Mouse (Mus musculus): ENCODE results near the gene Pik3ip1. TPM values are rescaled to one million over a fixed set of nuclear protein-coding genes. Genes with fewer than 3 reads are reported as not detected.

Gene Pik3ip1
- polyA plus RNA-seq, 2 experiments = 13.2 to 13.6 TPM

DNA sequence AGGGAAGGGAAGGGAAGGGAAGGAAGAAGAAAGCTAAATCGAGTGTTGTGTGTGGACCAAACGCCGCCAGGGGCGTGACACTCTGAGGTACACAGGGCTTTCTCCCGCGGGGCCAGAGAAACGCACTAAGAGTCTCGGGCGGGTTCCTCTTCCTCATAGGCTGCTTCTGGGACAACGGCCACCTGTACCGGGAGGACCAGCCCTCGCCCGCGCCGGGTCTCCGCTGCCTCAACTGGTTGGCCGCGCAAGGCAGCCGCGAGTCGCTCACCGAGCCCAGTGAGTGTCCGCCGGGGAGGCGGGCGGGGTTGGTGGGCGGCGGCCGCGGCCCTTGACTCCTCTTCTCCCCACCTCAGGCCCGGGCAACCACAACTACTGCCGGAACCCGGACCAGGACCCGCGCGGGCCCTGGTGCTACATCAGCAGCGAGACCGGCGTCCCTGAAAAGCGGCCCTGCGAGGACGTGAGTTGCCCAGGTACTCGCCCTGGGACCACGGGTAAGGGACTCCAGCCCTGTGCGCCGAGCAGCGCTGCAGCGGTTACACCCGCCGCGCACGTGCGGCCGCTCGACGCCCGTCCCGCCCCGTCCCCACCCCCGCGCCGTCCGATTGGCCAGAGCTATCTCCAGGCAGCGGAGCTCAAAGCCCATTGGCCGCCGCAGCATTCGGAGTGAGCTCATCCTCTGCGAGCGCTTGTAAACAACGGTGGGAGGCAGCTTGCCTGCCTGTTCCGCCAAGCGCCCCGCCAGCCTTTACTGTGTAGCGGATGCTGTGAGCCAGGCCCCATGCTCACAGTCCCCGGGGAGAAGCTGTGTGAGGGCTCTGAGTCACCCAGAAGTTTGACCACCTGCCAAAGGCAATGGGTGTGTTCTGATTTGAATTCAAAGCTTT, 1.8 kb downstream of the Pik3ip1 start:
- Histone ChIP-seq H3K4me2 (replicated peaks; ENCODE audit: low read depth, low read length, severe bottlenecking) (peak overlapping the region; percentile 100), H3K9me3 (ENCODE audit: control insufficient read depth, low read length) (no peaks in the 10 kb centered on the region), H3K27me3 (ENCODE audit: control insufficient read depth, insufficient read depth, low read length) (no peaks in the 10 kb centered on the region), H3K27ac (replicated peaks; ENCODE audit: low read depth, low read length) (no peak overlapping the region; the same call in 1 of the 2 replicates), H3K9ac (ENCODE audit: low read depth, low read length, severe bottlenecking) (peak overlapping the region; percentile 58), H3K36me3 (ENCODE audit: control insufficient read depth, insufficient read depth, low read length) (peaks cover 4% of the 10 kb centered on the region; the same call in 1 of the 2 replicates), H3K4me1 (ENCODE audit: control insufficient read depth, insufficient read depth, low read length) (peaks cover 21% of the 10 kb centered on the region), H3K4me3 (replicated peaks; ENCODE audit: low read length) (peak overlapping the region; percentile 52)
- DNase-seq (ENCODE audit: low spot score) = peak; percentile 90
- no peak for TF ChIP-seq POLR2A (IDR thresholded peaks at IDR 0.05; ENCODE audit: borderline replicate concordance, extremely low read depth, insufficient read depth, insufficient read length)
- WGBS = under 1% methylated on average over 60 of the region's 75 CpGs
- ATAC-seq (ENCODE audit: low FRiP score, low read depth) = peak; percentile 95

DNA sequence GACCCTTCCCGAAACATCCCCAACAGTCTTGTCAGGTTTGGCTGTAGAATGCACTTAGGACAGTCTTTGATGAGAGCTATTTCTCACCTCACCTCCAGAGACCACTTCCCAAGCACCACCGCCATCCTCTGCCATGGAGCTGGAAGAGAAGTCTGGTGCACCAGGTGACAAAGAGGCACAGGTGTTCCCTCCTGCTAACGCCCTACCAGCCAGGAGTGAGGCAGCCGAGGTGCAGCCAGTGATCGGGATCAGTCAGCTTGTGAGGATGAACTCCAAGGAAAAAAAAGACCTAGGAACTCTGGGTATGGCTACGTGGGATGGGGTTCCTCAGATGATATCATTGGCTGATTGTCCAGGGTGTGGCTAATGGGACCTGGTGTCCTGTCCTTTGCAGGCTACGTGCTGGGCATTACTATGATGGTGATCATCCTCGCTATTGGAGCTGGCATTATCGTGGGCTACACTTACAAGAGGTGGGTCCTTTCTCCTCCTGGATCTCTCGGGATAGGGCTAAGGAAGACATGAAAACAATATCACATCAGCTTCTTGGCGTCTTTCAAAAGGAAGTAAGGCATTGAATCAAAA, 3.0 kb downstream of the Pik3ip1 start:
- ATAC-seq (ENCODE audit: low FRiP score, low read depth) (no peak), DNase-seq (ENCODE audit: low spot score) (no peak)
- no peak for TF ChIP-seq POLR2A (IDR thresholded peaks at IDR 0.05; ENCODE audit: borderline replicate concordance, extremely low read depth, insufficient read depth, insufficient read length)
- H3K4me1 ChIP-seq (ENCODE audit: control insufficient read depth, insufficient read depth, low read length) = peaks cover 26% of the 10 kb centered on the region
- H3K27ac ChIP-seq (replicated peaks; ENCODE audit: low read depth, low read length) = no peak overlapping the region
- H3K9ac ChIP-seq (ENCODE audit: low read depth, low read length, severe bottlenecking) = no peak overlapping the region
- no peaks in the 10 kb centered on the region for H3K27me3 ChIP-seq (ENCODE audit: control insufficient read depth, insufficient read depth, low read length)
- H3K9me3 ChIP-seq (ENCODE audit: control insufficient read depth, low read length) = no peaks in the 10 kb centered on the region
- no peak overlapping the region for H3K4me2 ChIP-seq (replicated peaks; ENCODE audit: low read depth, low read length, severe bottlenecking)
- no peak overlapping the region for H3K4me3 ChIP-seq (replicated peaks; ENCODE audit: low read length)
- 86% methylated on average over 11 of the region's 11 CpGs for WGBS
- H3K36me3 ChIP-seq (ENCODE audit: control insufficient read depth, insufficient read depth, low read length) = peaks cover 4% of the 10 kb centered on the region; the same call in 1 of the 2 replicates

DNA sequence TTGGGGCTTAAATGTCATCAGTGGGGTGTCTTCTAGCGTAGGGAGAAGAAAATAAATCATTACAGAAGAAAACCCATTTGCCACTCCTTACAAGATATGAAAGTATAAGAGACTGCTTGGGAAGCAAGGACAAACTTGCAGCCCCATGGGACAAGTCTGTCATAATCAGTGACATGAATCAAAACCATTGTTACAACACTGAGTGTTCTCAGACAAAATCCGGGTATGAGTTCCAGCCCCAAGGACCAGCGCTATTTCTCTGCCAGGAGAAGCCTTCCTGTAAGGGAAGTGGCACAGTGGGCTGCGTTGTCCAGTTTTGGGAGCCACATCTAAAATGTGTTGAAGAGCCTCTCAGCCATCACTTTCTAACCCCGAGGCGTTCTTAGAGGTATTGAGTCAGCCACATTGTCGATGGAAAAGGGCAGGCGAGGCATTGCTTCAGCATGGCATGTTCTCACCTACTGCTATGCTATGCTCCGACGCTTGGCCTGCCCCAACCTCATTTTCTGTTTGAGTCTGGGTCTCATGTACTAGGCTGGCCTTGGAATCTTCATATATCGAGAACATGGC, 4.0 kb downstream of the Pik3ip1 start:
- ATAC-seq (ENCODE audit: low FRiP score, low read depth) = no peak
- no peak for DNase-seq (ENCODE audit: low spot score)
- Histone ChIP-seq H3K36me3 (ENCODE audit: control insufficient read depth, insufficient read depth, low read length) (peaks cover 4% of the 10 kb centered on the region; the same call in 1 of the 2 replicates), H3K9me3 (ENCODE audit: control insufficient read depth, low read length) (no peaks in the 10 kb centered on the region), H3K27me3 (ENCODE audit: control insufficient read depth, insufficient read depth, low read length) (no peaks in the 10 kb centered on the region), H3K4me3 (replicated peaks; ENCODE audit: low read length) (no peak overlapping the region), H3K9ac (ENCODE audit: low read depth, low read length, severe bottlenecking) (no peak overlapping the region), H3K4me2 (replicated peaks; ENCODE audit: low read depth, low read length, severe bottlenecking) (no peak overlapping the region), H3K4me1 (ENCODE audit: control insufficient read depth, insufficient read depth, low read length) (peaks cover 26% of the 10 kb centered on the region), H3K27ac (replicated peaks; ENCODE audit: low read depth, low read length) (no peak overlapping the region)
- no peak for TF ChIP-seq POLR2A (IDR thresholded peaks at IDR 0.05; ENCODE audit: borderline replicate concordance, extremely low read depth, insufficient read depth, insufficient read length)
- WGBS = 88% methylated on average over 11 of the region's 11 CpGs

DNA sequence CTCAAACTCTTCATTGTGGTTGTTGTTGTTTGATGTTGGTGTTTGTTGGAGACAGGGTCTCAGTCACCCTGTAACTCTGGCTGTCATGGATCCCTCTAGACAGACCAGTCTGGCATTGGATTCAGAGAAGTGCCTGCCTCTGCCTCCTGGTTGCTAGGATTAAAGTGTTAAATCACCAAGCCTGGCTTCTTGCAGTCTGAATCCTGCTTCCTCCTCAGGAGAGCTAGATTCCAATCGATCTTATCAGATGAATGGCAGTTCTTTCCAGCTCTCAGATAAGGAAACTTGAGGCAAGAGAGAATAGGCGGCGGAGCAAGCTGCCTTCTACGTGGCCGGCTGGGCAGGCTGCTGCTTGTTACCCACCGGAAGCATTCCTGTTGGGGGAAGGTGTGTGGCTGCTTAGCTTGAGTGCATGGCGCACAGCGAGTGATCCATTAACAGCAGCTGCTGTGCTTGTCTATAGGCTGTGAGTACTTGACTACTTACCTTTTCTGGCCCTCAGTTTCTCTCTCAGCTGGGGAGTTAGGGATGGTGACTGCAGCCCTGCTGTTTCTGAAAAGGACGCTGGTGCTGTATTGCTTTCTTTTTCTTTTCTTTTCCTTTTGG, 4.6 kb downstream of the Pik3ip1 start:
- no peak overlapping the region for H3K4me2 ChIP-seq (replicated peaks; ENCODE audit: low read depth, low read length, severe bottlenecking)
- H3K9me3 ChIP-seq (ENCODE audit: control insufficient read depth, low read length) = no peaks in the 10 kb centered on the region
- no peak overlapping the region for H3K27ac ChIP-seq (replicated peaks; ENCODE audit: low read depth, low read length)
- no peak for DNase-seq (ENCODE audit: low spot score)
- no peak overlapping the region for H3K4me3 ChIP-seq (replicated peaks; ENCODE audit: low read length)
- ATAC-seq (ENCODE audit: low FRiP score, low read depth) = no peak
- 32% methylated on average over 9 of the region's 9 CpGs for WGBS
- peaks cover 26% of the 10 kb centered on the region for H3K4me1 ChIP-seq (ENCODE audit: control insufficient read depth, insufficient read depth, low read length)
- H3K27me3 ChIP-seq (ENCODE audit: control insufficient read depth, insufficient read depth, low read length) = no peaks in the 10 kb centered on the region
- peaks cover 4% of the 10 kb centered on the region; the same call in 1 of the 2 replicates for H3K36me3 ChIP-seq (ENCODE audit: control insufficient read depth, insufficient read depth, low read length)
- TF ChIP-seq POLR2A (IDR thresholded peaks at IDR 0.05; ENCODE audit: borderline replicate concordance, extremely low read depth, insufficient read depth, insufficient read length) = no peak
- H3K9ac ChIP-seq (ENCODE audit: low read depth, low read length, severe bottlenecking) = no peak overlapping the region

DNA sequence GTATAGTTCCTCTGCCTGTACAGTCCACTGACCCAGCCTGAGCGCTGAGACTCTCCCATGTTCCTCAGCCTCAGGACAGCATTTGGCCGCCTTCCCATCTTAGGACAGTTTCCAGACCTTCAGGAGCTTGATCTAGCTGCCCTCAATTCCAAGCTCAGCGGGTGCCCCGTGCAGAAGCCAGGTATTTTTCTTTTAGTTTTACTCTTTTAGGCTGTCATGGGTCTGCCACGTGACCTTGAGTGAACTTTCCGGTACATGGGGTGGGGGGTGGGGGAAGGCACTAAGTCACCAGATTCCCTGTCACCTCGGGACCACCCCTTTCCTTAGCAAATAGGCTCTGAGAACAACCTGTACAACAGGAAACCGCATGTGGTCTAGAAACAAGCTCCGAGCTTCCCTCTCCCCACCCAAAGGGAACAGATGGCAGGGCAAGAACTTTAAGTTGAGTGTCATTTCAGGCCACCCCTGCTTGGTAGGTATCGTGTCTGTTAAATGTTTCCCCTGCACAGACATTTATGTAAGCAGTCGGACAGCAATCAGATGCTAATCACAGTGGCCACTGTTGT, 5.5 kb downstream of the Pik3ip1 start:
- H3K27ac ChIP-seq (replicated peaks; ENCODE audit: low read depth, low read length) = no peak overlapping the region
- 41% methylated on average over 11 of the region's 11 CpGs for WGBS
- peaks cover 22% of the 10 kb centered on the region for H3K4me1 ChIP-seq (ENCODE audit: control insufficient read depth, insufficient read depth, low read length)
- no peak overlapping the region for H3K9ac ChIP-seq (ENCODE audit: low read depth, low read length, severe bottlenecking)
- H3K36me3 ChIP-seq (ENCODE audit: control insufficient read depth, insufficient read depth, low read length) = peaks cover 4% of the 10 kb centered on the region; the same call in 1 of the 2 replicates
- no peaks in the 10 kb centered on the region for H3K9me3 ChIP-seq (ENCODE audit: control insufficient read depth, low read length)
- no peak for DNase-seq (ENCODE audit: low spot score)
- no peaks in the 10 kb centered on the region for H3K27me3 ChIP-seq (ENCODE audit: control insufficient read depth, insufficient read depth, low read length)
- H3K4me3 ChIP-seq (replicated peaks; ENCODE audit: low read length) = no peak overlapping the region
- no peak for ATAC-seq (ENCODE audit: low FRiP score, low read depth)
- TF ChIP-seq POLR2A (IDR thresholded peaks at IDR 0.05; ENCODE audit: borderline replicate concordance, extremely low read depth, insufficient read depth, insufficient read length) = no peak
- H3K4me2 ChIP-seq (replicated peaks; ENCODE audit: low read depth, low read length, severe bottlenecking) = no peak overlapping the region

Measured in limb, embryonic 14.5 days (tissue).